Mouse (Mus musculus) 3T3-L1 (cell line): ENCODE measurements around the gene Bicdl1.

ENCODE experiments used
- DNase-seq: peaks from one replicate; pipeline ENCODE4 v3.0.0-alpha.2; 2015; ENCODE audit warnings: low read depth, low spot score

Bicdl1 gene

GRCm38 (mm10) chr5:115668986-115669385 lies 62.4 kb downstream of the Bicdl1 start:
- DNase-seq: no peak

- no peak for DNase-seq
Observed at GRCm38 (mm10) chr5:115667894-115668293, 63.5 kb downstream of the Bicdl1 start.

- no peak for DNase-seq
Observed at GRCm38 (mm10) chr5:115667210-115667609, 64.2 kb downstream of the Bicdl1 start.

- no peak for DNase-seq
Observed at GRCm38 (mm10) chr5:115666366-115667065, 64.9 kb downstream of the Bicdl1 start.

- DNase-seq: no peak
Observed at GRCm38 (mm10) chr5:115662658-115663057, 68.8 kb downstream of the Bicdl1 start.

- DNase-seq: no peak
Observed at GRCm38 (mm10) chr5:115658352-115658751, 73.1 kb downstream of the Bicdl1 start.

- peak; percentile 25 for DNase-seq
Observed at GRCm38 (mm10) chr5:115657234-115657633, 74.2 kb downstream of the Bicdl1 start.

GRCm38 (mm10) chr5:115656677-115657076 lies 74.7 kb downstream of the Bicdl1 start:
- no peak for DNase-seq

- no peak for DNase-seq
Observed at GRCm38 (mm10) chr5:115653776-115654175, 77.6 kb downstream of the Bicdl1 start.

GRCm38 (mm10) chr5:115652681-115653575 lies 78.5 kb downstream of the Bicdl1 start:
- DNase-seq: peak; percentile 100

- no peak for DNase-seq
Observed at GRCm38 (mm10) chr5:115651821-115652220, 79.6 kb downstream of the Bicdl1 start.

GRCm38 (mm10) chr5:115650885-115651284 lies 80.5 kb downstream of the Bicdl1 start:
- no peak for DNase-seq

GRCm38 (mm10) chr5:115649699-115650098 lies 81.7 kb downstream of the Bicdl1 start:
- no peak for DNase-seq

- no peak for DNase-seq
Observed at GRCm38 (mm10) chr5:115648876-115649275, 82.5 kb downstream of the Bicdl1 start.

- no peak for DNase-seq
Observed at GRCm38 (mm10) chr5:115644192-115644591, 87.2 kb downstream of the Bicdl1 start.

GRCm38 (mm10) chr5:115635536-115635935 lies 95.9 kb downstream of the Bicdl1 start:
- no peak for DNase-seq

GRCm38 (mm10) chr5:115634046-115634445 lies 97.4 kb downstream of the Bicdl1 start:
- DNase-seq: no peak

GRCm38 (mm10) chr5:115633060-115633459 lies 98.4 kb downstream of the Bicdl1 start:
- no peak for DNase-seq

GRCm38 (mm10) chr5:115632358-115632714 lies 99.1 kb downstream of the Bicdl1 start:
- peak; percentile 53 for DNase-seq

GRCm38 (mm10) chr5:115631505-115632357 lies 99.7 kb downstream of the Bicdl1 start, which contains the start of gene Rab35:
Rab35 (plus strand) TSS chr5:115631908.
- DNase-seq: peak; percentile 88

GRCm38 (mm10) chr5:115630291-115630690 lies 101.1 kb downstream of the Bicdl1 start:
- peak; percentile 7 for DNase-seq

- DNase-seq: peak; percentile 11
Observed at GRCm38 (mm10) chr5:115629672-115630071, 101.7 kb downstream of the Bicdl1 start.
